Mouse (Mus musculus): ENCODE measurements around the gene Sh3bp5l.
"Not testable (repeated sequence)": the region's sequence is repeated elsewhere in the genome, so short reads cannot be mapped to it uniquely, and the experiment has no call there.

Gene Sh3bp5l

DNA sequence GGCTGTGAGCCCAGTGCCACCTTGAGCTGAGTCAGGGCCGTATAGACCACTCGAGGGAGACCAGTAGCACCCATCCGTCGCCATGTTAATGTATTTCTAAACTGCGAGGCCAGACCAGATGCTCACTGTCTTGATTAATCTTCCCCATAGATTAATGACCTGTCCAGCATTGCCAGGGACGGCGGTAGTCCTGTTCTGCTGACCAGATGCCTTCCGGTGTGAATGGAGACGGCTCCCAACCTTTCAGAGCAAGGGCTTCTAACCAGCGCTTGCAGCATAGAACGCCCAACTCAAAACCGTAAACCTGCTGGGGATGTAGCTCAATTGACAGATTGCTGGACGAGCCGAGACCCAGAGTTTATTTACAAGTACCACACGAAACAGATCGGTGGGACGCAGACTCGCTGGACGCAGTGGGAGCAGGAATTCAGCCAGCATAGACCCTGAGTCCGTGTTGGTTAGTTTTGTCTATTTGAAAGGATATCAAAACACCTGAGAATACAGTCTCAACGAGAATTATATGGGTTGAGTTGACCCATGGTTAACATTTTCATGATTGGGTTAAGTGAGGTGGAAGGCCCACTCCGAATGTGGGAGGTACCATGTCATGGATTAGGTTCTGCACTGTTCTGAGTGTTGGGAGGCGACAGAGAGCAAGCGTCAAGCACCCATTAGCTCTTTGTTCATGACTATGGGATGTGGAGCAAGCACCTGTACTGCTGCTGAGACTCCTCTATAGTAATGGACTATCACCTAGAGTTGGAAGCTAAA lies 6.8 kb upstream of the Sh3bp5l start:
- DNase-seq: peak in 1 of 2 experiments; percentile 65

GRCm38 (mm10) chr11:58324614-58325229 lies 5.8 kb upstream of the Sh3bp5l start:
- no peak for DNase-seq

- DNase-seq: peak in 1 of 2 experiments; percentile 37
Observed at GRCm38 (mm10) chr11:58326781-58327180, 3.7 kb upstream of the Sh3bp5l start.

- DNase-seq: no peak
Observed at GRCm38 (mm10) chr11:58329906-58330275, 633 bp upstream of the Sh3bp5l start.

GRCm38 (mm10) chr11:58331149-58331495 lies 598 bp downstream of the Sh3bp5l start:
- DNase-seq: peak; percentile 31 to 44

DNA sequence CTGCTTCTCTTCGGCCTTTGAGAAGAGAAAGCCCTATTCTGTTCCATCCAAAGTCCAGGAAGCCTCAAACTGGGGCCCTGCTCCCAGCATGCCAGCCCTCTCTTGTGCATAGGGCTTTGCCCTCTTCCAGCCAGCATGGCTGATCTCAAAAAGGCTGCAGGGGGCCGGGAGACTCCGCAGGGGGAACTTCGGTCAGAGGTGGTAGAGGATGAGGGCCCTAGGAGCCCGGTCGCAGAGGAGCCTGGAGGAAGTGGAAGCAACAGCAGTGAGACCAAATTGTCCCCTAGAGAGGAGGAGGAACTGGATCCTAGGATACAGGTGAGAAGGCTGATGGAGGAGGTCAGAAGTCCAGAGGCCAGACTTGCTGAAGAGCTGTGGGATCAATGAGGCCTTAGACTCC lies 1.0 kb downstream of the Sh3bp5l start:
- DNase-seq: peak in 1 of 2 experiments; percentile 41

- peak in 1 of 2 experiments; percentile 48 for DNase-seq
Observed at GRCm38 (mm10) chr11:58334746-58335145, 4.2 kb downstream of the Sh3bp5l start.

DNA sequence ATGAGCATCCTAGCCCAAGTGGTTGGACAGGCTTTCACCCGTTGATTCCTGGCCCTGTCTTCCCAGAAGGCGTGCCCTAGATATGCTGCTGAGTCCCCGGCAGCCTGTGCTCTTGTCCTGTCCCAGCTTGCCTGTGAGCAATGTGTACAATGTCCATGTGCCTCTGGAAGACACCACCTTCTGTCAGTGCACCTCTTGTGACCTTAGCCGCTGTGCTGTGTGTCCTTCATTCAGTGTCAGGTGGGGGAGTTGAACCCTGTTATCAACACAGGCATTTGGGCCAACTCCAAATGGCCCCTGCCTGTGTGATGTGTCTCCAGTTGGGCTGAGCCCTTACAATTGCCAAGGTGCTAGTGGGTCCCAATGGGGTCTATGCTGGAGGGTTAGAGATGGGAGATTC lies 16.2 kb downstream of the Sh3bp5l start:
- no peak for DNase-seq

DNA sequence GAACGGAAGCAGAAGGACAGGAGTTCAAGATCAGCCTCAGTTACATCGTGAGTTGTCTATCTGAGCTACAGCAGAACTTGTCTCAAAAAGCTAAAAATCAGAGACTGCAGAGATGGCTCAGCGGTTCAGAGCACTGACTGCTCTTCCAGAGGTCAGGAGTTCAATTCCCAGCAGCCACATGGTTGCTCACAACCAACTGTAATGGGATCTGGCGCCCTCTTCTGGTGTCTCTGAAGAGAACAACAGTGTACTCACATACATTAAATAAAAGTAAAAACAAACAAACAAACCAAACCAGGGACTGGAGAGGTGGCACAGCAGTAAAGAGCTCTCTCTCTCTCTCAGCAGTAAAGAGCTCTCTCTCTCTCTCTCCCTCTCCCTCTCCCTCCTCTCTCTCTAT lies 20.1 kb downstream of the Sh3bp5l start:
- no peak for DNase-seq

DNA sequence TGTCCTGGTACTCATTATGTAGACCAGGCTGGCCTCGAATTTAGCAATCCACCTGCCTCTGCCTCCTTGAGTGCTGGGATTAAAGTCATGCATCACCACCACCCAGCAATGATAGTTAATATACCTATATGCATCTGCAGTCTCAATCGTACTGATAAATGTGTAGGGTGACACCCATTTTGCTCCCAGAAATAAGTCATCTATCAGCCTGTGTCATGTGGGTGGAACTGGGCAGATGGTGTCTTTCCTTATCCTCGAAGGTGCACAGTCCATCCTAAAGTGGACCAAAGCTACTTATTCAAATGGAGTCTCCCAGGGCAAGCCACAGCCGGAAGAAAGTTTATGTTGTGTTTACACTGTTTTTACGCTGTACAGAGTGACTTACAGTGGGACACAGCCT lies 20.7 kb downstream of the Sh3bp5l start:
- DNase-seq: no peak

- no peak for DNase-seq
Observed at GRCm38 (mm10) chr11:58352681-58353548, 22.4 kb downstream of the Sh3bp5l start.

DNA sequence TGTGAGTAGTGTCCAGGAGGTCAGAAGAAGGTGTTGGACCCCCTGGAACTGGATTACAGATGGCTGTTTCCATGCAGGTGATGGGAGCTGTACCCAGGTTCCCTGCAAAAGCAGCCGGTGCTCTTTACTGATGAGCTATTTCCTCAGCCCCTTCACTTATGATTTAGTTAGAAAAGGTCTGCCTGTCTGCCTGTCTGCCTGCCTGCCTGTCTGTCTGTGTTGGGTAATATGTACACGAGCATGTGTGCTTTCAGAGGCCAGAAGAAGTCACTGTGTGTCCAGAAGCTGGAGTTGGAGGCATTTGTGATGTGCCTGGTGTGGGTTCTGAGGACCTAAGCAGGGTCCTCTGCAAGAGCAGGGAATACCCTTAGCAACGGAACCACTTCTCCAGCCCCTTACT lies 23.2 kb downstream of the Sh3bp5l start:
- DNase-seq: no peak

DNA sequence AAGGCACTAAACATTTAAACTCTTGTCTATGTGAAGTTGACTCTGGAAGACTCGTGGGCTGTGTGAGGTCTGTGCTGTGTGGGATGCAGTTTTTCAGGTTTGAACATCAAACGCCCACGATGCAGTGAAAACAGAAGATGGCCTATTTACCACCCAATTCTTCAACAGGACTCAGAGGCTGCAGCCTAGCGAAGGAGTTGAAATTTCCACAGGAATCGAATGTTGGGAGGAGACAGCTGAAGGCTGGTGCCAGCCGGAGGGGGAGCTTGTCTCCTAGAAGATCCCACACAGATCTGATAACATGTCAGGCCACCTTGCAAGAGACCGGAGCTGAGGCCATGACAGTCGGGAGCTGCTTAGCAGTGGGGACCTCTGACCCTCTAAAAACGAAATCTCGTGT lies 24.0 kb downstream of the Sh3bp5l start:
- DNase-seq: no peak

GRCm38 (mm10) chr11:58354927-58355326 lies 24.4 kb downstream of the Sh3bp5l start:
- DNase-seq: no peak

- DNase-seq: no peak
Observed at GRCm38 (mm10) chr11:58357042-58357441, 26.5 kb downstream of the Sh3bp5l start.

DNA sequence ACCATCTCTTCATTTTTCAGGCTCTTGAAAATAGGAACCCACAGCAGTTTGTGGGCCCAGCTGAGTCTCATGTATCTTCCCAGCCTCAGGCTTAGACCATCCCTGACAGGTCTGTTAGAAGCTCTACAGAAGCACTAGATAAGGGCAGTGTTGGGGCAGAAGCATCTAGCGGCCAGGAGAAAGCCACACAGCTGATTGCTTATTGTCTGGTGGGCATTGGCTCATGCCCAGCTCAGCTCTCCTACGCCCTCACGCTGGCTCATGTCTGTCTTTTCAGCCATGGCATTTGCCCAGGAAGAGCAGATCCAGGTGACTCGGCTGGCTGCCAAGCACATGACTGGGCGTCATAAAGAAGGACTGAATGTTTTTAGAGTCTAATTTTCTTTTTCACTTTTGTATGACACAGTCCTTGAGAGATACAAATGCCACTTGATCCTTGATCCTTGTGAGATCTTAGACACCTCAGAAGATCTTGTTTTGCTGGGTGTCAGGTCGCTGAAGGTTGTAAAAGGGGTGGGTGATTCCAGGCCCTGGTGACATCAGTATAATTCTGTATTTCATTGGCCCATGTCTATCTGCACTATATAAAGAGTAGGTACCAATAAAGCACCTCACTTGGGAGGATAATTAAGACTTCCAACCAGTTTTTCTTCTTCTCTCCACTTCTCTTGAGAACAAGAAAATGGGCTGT lies 27.5 kb downstream of the Sh3bp5l start:
- DNase-seq: peak; percentile 14 to 40

DNA sequence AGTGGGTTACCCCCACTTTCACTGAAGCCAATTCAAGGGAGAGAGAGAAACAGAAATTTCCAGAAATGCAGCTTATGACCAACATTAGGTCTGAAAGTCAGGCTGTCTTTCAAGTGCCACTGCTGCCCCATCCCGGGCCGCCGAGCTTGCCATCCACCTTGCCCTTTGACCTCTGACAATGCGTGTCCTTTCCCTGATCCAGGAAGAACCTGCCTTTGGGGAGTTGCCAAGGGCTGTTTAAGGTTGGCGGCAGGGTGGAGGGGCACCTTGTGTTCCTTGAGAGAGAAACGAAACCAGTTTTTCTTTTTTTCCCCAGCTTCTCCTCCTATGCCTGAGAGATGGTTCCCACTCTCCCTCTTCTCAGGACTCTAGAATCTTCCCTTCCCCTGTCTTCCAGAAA lies 32.0 kb downstream of the Sh3bp5l start:
- not testable (repeated sequence) for DNase-seq

GRCm38 (mm10) chr11:58364454-58364853 lies 33.9 kb downstream of the Sh3bp5l start:
- DNase-seq: no peak

DNA sequence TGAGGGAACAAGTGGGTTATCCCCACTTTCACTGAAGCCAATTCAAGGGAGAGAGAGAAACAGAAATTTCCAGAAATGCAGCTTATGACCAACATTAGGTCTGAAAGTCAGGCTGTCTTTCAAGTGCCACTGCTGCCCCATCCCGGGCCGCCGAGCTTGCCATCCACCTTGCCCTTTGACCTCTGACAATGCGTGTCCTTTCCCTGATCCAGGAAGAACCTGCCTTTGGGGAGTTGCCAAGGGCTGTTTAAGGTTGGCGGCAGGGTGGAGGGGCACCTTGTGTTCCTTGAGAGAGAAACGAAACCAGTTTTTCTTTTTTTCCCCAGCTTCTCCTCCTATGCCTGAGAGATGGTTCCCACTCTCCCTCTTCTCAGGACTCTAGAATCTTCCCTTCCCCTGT lies 35.7 kb downstream of the Sh3bp5l start:
- DNase-seq: not testable (repeated sequence)

DNA sequence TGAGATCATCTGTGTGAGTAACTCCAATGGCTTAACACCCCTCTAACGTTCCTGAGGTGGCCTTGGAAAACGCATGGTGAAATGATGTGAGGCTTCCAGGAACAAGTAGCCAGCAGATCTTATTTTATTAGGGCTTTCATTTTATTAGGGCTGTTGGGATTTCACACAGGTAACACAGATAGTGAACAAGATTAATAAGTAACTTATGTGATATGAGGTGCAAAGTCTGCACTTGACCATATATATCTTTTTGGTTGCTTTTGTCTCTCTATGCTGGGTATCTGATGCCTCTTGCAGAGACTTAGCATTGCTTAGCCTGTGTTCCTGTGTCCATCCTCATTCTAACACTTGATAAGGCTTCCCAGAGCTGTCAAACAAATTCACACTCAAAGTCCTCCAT lies 46.7 kb downstream of the Sh3bp5l start:
- no peak for DNase-seq

GRCm38 (mm10) chr11:58377686-58378085 lies 47.2 kb downstream of the Sh3bp5l start:
- no peak for DNase-seq

DNA sequence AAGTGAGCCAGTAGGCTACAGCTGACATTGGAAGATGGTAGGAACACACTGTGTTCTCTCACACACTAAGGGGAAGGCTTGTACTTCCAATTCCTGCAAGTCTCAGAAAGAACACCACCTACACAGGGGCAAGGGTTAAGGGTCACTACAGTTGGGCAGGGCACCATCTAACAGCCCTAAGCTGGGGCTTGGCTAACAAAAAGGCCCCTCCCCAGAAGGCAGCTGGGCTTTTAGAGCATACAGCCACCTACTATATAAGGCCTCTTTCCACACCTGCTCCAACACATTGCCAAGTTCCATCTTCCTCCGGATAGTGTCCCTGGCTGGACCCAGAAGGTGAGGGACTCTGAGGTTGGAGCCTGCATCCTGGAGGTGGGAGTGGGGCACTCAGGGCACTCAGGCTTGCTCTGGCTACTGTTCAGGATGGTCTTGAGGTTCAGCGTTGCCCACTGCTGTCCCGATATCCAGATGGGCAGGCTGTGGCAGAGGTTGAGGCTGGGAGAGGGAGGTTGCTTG lies 48.3 kb downstream of the Sh3bp5l start, which contains the start of gene Lypd8:
Gene Lypd8, plus strand, starts transcription at position 281 of the 516 bp plus-strand sequence.
- no peak for DNase-seq

DNA sequence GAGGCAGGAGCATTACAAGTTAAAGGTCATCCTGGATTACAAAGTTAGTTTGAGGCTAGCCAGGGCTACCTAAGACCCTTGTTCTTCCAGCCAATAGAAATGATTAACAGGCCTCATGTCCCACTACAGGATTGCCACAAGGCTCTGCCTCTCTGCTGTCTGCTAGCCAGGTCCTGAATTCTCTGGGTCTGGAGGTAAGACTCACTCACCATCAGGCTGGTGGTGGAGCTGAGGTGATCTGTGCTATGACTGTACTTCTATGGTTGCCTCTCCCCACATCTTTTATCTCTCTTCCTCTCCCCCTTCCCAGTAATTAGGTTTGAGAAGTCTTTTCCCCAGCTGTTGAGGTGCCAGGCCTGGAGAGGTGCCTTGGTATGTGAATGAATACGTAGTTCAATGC lies 49.0 kb downstream of the Sh3bp5l start:
- DNase-seq: no peak

Data from cerebellum, postnatal 14 days (tissue).